Mouse (Mus musculus): ENCODE measurements around the gene Olfr1192-ps1. TPM values are rescaled to one million over a fixed set of nuclear protein-coding genes. Genes with fewer than 3 reads are reported as not detected.
"Not testable (repeated sequence)": the region's sequence is repeated elsewhere in the genome, so short reads cannot be mapped to it uniquely, and the experiment has no call there.

The Olfr1192-ps1 gene
- total RNA-seq (2021), result not detected
- long read RNA-seq, experiment 1, result 0 reads
- long read RNA-seq, experiment 2, result 0 reads

- DNase-seq (ENCODE audit: low spot score), result no peak
Observed at GRCm38 (mm10) chr2:88648209-88648608, at the start of gene Olfr1192-ps1. Olfr1192-ps1 (plus strand) TSS chr2:88648509.

GRCm38 (mm10) chr2:88640242-88640641 lies 8.1 kb upstream of the Olfr1192-ps1 start, which contains the start of gene Olfr1191-ps1:
Olfr1191-ps1 (plus strand) TSS chr2:88640542.
- not testable (repeated sequence) for DNase-seq (ENCODE audit: low spot score)

GRCm38 (mm10) chr2:88675328-88675727 lies 27.0 kb downstream of the Olfr1192-ps1 start, which contains the start of gene Olfr1193:
Olfr1193 (plus strand) TSS chr2:88675628.
- not testable (repeated sequence) for DNase-seq (ENCODE audit: low spot score)

GRCm38 (mm10) chr2:88689087-88689486 lies 40.8 kb downstream of the Olfr1192-ps1 start, which contains the start of gene Olfr1195:
Olfr1195 (minus strand) TSS chr2:88689187.
- no peak for DNase-seq (ENCODE audit: low spot score)

GRCm38 (mm10) chr2:88704497-88704896 lies 56.2 kb downstream of the Olfr1192-ps1 start, which contains the start of gene Olfr1196:
Olfr1196 (minus strand) TSS chr2:88704597.
- no peak for DNase-seq (ENCODE audit: low spot score)

Other genes with a start within 250 kb of the Olfr1192-ps1 start
- not detected for gene Olfr1179, start 242.1 kb upstream of the Olfr1192-ps1 start, total RNA-seq (2021)
- not detected for gene Olfr1180, start 229.4 kb upstream of the Olfr1192-ps1 start, total RNA-seq (2021)
- gene Olfr1181, start 222.3 kb upstream of the Olfr1192-ps1 start, total RNA-seq (2021), result not detected
- gene Gm13757, start 199.4 kb upstream of the Olfr1192-ps1 start, total RNA-seq (2021), result not detected
- gene Olfr1183, start 193.6 kb upstream of the Olfr1192-ps1 start, total RNA-seq (2021), result not detected
- not detected for gene Olfr1184, start 164.9 kb upstream of the Olfr1192-ps1 start, total RNA-seq (2021)
- gene Olfr1185-ps1, start 155.2 kb upstream of the Olfr1192-ps1 start, total RNA-seq (2021), result not detected
- not detected for gene Olfr1186, start 130.0 kb upstream of the Olfr1192-ps1 start, total RNA-seq (2021)
- not detected for gene Olfr1188, start 91.6 kb upstream of the Olfr1192-ps1 start, total RNA-seq (2021)
- gene Olfr1189, start 62.1 kb upstream of the Olfr1192-ps1 start, total RNA-seq (2021), result not detected
- gene Olfr1191-ps1, start 8.0 kb upstream of the Olfr1192-ps1 start, total RNA-seq (2021), result under 1 TPM in 1 of 2 experiments, not detected in 1; 0.05 TPM
- gene Olfr1193, start 27.1 kb downstream of the Olfr1192-ps1 start, total RNA-seq (2021), result not detected
- not detected for gene Olfr1195, start 40.7 kb downstream of the Olfr1192-ps1 start, total RNA-seq (2021)
- not detected for gene Olfr1196, start 56.1 kb downstream of the Olfr1192-ps1 start, total RNA-seq (2021)
- gene Olfr1197, start 83.9 kb downstream of the Olfr1192-ps1 start, total RNA-seq (2021), result not detected
- not detected for gene Olfr1198, start 102.9 kb downstream of the Olfr1192-ps1 start, total RNA-seq (2021)
- not detected for gene Olfr1199, start 112.0 kb downstream of the Olfr1192-ps1 start, total RNA-seq (2021)
- not detected for gene Olfr1200, start 122.0 kb downstream of the Olfr1192-ps1 start, total RNA-seq (2021)
- not detected for gene Olfr1201, start 144.5 kb downstream of the Olfr1192-ps1 start, total RNA-seq (2021)
- not detected for gene Olfr1202, start 166.0 kb downstream of the Olfr1192-ps1 start, total RNA-seq (2021)
- not detected for gene Olfr1205, start 181.2 kb downstream of the Olfr1192-ps1 start, total RNA-seq (2021)
- gene Olfr1204, start 200.8 kb downstream of the Olfr1192-ps1 start, total RNA-seq (2021), result not detected
- gene Olfr1206, start 214.7 kb downstream of the Olfr1192-ps1 start, total RNA-seq (2021), result not detected

Measured in gastrocnemius, adult 18-20 months (tissue).